Mouse (Mus musculus) forebrain, embryonic 16.5 days (tissue): Measurements from ENCODE around the gene Narfl. TPM values are rescaled to one million over a fixed set of nuclear protein-coding genes. Genes with fewer than 3 reads are reported as not detected.

Experiments
- ATAC-seq: fragments of 200-750 bp; cut with Nextera tagmentation; 2 replicates; pipeline ENCODE4 v1.8.0; 2017; ENCODE audit warnings: mild to moderate bottlenecking, moderate library complexity
- H3K27ac ChIP-seq: fragments of 300-500 bp; sonication (generic); 2 replicates; pipeline ENCODE4 v1.5.1; 2014; ENCODE audit warnings: low read length, control low read depth
- H3K27me3 ChIP-seq: fragments of 300-500 bp; sonication (generic); replicated peaks from 2 replicates; pipeline ENCODE4 v1.6.1; 2014; ENCODE audit warnings: low read length; ENCODE audit not compliant: control insufficient read depth, insufficient read depth
- H3K36me3 ChIP-seq: fragments of 300-500 bp; sonication (generic); 2 replicates; pipeline ENCODE4 v1.6.1; 2014; ENCODE audit not compliant: control insufficient read depth, insufficient read depth
- H3K4me1 ChIP-seq: fragments of 300-500 bp; sonication (generic); replicated peaks from 2 replicates; pipeline ENCODE4 v1.6.1; 2014; ENCODE audit warnings: low read length; ENCODE audit not compliant: control insufficient read depth, insufficient read depth
- H3K4me2 ChIP-seq: fragments of 300-500 bp; sonication (generic); 2 replicates; pipeline ENCODE4 v1.6.1; 2014; ENCODE audit warnings: mild to moderate bottlenecking, low read length, control low read depth
- H3K4me3 ChIP-seq: fragments of 300-500 bp; sonication (generic); replicated peaks from 2 replicates; pipeline ENCODE4 v1.5.1; 2014; ENCODE audit warnings: mild to moderate bottlenecking, low read length, control low read depth
- H3K9ac ChIP-seq: fragments of 300-500 bp; sonication (generic); replicated peaks from 2 replicates; pipeline ENCODE4 v1.6.1; 2014; ENCODE audit warnings: low read depth, low read length, control low read depth
- H3K9me3 ChIP-seq: fragments of 300-500 bp; sonication (generic); 2 replicates; pipeline ENCODE4 v1.6.1; 2016; ENCODE audit warnings: low read length; ENCODE audit not compliant: control insufficient read depth
- WGBS: fragments of 180-500 bp; shearing (Covaris S2); extraction: QIAGEN DNeasy Blood & Tissue Kit; methylation state at CpG from one replicate; pipeline ENCODE4 v1.1.7; 2014; 5-methylcytosine and 5-hydroxymethylcytosine counted together
- polyA plus RNA-seq: library from polyadenylated mRNA; unstranded; fragments of >200 nt; fragmentation: Nextera tagmentation; extraction: Ambion mirVana; gene quantifications from 2 replicates; pipeline ENCODE4 v1.2.1, GENCODE M21; 2015

Gene Narfl
- polyA plus RNA-seq, 1 experiment from 2014 or later: 34.9 TPM

DNA sequence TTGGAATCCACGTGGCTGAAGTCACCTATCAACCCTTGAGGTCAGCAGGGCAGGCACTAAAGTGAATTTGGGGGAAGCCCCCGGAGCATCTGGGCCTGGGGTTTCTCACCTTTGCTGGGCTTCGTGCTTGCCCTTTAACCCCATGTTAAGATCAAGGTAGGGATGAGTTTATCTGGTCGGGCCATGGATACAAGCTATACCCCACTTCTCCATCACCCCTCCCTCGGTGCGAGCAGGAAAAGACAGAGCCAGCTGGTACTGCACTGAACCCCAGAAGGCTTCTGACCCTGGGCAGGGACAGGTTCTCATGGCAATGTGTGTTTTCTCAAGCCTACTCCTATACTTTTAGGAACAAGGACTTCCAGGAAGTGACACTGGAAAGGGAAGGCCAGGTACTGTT is 7.8 kb downstream of the Narfl start:
- Histone ChIP-seq H3K36me3 (peaks cover 10% of the 10 kb centered on the region; the same call in 1 of the 2 replicates), H3K9ac (no peak overlapping the region), H3K27me3 (no peaks in the 10 kb centered on the region), H3K4me2 (no peak overlapping the region), H3K27ac (no peak overlapping the region), H3K4me3 (no peak overlapping the region), H3K4me1 (peaks cover 18% of the 10 kb centered on the region), H3K9me3 (no peaks in the 10 kb centered on the region)
- ATAC-seq: no peak
- WGBS: 77% methylated on average over 6 of the region's 6 CpGs

DNA sequence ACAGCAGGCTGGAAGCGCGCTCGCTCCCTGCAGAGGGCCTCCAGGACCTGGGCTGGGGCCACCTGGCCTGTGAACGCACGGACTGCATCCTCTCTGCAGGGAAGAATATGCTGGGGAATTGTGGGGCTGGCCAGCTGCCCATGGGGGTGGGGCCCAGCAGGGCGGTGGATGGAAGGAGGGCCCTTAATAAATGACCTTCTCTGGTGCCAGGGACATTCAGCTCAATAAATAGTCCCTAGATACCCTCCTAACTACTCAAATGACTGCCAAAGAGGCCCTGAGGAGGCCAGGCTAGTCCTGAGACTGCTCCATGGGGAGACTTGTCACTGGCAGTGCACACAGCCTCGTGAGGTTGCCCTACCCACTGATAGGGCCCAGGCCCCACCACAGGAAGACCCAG is 9.5 kb downstream of the Narfl start:
- Histone ChIP-seq H3K4me2 (no peak overlapping the region), H3K9ac (no peak overlapping the region), H3K27me3 (no peaks in the 10 kb centered on the region), H3K27ac (no peak overlapping the region), H3K36me3 (peaks cover 10% of the 10 kb centered on the region; the same call in 1 of the 2 replicates), H3K4me3 (no peak overlapping the region), H3K9me3 (no peaks in the 10 kb centered on the region), H3K4me1 (peaks cover 18% of the 10 kb centered on the region)
- ATAC-seq: no peak
- 70% methylated on average over 7 of the region's 7 CpGs for WGBS

DNA sequence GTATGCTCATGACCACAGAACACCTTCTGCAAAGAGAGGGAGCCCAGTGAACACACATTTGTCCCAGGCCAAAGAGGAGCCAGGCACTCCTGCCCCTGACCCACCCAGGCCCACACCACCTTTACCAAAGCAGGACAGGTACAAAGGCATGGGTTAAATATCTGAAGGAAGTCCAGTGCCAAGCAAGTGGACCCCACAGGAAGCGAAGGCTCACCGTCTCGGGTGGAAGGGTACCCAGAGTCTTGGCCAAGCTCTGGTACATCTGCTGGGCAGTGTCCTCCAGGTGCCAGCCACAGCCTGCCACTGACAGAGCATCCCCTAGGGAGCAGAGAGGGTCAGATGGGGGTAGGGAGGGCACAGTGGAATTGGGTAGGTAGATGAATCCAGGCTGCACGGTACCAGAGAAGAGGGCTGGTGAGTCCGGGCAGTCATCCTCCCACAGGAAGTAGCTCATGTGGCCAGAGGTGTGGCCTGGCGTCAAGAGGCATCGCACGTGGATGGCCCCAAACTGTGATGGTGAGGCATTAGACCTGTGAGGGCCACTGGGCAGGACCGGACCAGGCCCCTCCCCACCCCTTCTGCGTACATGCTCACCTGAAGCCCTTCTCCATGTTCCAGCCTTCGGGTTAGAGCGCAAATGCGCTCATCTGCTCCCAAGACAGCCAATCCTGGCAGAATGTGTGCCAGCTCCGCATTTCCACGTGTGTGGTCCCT is 10.4 kb downstream of the Narfl start:
- ATAC-seq: no peak
- Histone ChIP-seq H3K4me1 (peaks cover 18% of the 10 kb centered on the region), H3K9me3 (no peaks in the 10 kb centered on the region), H3K27me3 (no peaks in the 10 kb centered on the region), H3K4me2 (peak overlapping the region; percentile 84), H3K27ac (no peak overlapping the region), H3K9ac (peak overlapping the region; percentile 72), H3K4me3 (peak overlapping the region; percentile 75), H3K36me3 (peaks cover 10% of the 10 kb centered on the region; the same call in 1 of the 2 replicates)
- WGBS: 76% methylated on average over 15 of the region's 15 CpGs

DNA sequence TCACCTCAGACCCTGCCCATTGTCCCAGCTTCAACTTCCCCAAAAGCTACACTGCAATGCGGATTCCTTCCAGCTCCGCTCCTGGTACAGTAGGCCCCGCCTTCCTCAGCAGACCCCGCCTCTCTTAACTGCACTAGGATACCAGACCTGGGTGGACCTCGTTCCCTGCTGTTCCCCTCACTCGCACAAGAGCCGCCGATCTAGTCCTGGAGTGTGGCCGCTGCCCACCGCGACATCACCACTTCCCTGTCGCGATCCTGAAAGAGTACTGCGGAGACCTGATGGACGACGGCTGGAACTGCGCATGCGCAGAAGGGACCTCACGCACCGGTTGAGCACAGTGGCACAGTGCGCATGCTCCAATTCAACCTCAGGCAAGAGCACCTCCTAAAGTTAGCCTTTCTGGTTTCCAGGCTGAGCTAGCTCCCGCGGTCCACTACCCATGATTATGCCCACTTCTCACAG is 11.7 kb downstream of the Narfl start, which contains the start of gene Haghl:
Gene Haghl, minus strand, starts transcription at position 393 of the 465 bp plus-strand sequence.
- H3K4me1 ChIP-seq: peaks cover 18% of the 10 kb centered on the region
- H3K9me3 ChIP-seq: no peaks in the 10 kb centered on the region
- peak within 1 kb of the TSS; percentile 84 for H3K4me2 ChIP-seq
- peak within 1 kb of the TSS; percentile 75 for H3K4me3 ChIP-seq
- no peaks in the 10 kb centered on the region for H3K27me3 ChIP-seq
- peak within 1 kb of the TSS; percentile 86 for H3K27ac ChIP-seq
- H3K9ac ChIP-seq: peak within 1 kb of the TSS; percentile 72
- H3K36me3 ChIP-seq: peaks cover 10% of the 10 kb centered on the region; the same call in 1 of the 2 replicates
- peak; percentile 86 for ATAC-seq
- WGBS: under 1% methylated on average over 23 of the region's 23 CpGs

DNA sequence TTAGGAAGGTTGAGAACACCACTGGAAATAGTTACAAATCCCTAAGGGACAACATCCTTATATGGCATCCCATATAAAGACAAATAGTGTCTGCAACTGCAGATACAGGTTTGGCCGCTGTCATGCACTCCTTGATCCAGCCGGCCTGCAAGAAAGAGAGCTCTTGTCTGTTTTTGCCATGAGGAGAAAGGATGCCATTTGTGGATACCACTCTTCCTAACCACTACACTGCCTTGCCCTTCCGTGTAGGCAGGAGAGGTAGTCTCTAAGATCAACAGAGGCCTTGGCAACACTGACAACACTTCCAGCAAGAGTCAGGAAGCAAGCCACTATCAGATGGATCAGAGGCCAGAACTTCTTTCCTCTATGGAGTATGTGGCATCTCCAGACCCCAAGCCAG is 12.7 kb downstream of the Narfl start, which contains the start of gene Ccdc78:
Gene Ccdc78, plus strand, starts transcription at position 301 of the 400 bp plus-strand sequence.
- Histone ChIP-seq H3K27ac (peak within 1 kb of the TSS; percentile 86), H3K4me1 (peaks cover 28% of the 10 kb centered on the region), H3K36me3 (peaks cover 10% of the 10 kb centered on the region; the same call in 1 of the 2 replicates), H3K4me3 (peak within 1 kb of the TSS; percentile 75), H3K9me3 (no peaks in the 10 kb centered on the region), H3K9ac (peak within 1 kb of the TSS; percentile 72), H3K4me2 (peak within 1 kb of the TSS; percentile 84), H3K27me3 (no peaks in the 10 kb centered on the region)
- WGBS: 88% methylated on average over 3 of the region's 3 CpGs
- no peak for ATAC-seq

- Histone ChIP-seq H3K36me3 (peaks cover 7% of the 10 kb centered on the region; the same call in 1 of the 2 replicates), H3K4me1 (peaks cover 32% of the 10 kb centered on the region), H3K9me3 (no peaks in the 10 kb centered on the region), H3K9ac (no peak overlapping the region), H3K27me3 (no peaks in the 10 kb centered on the region), H3K4me2 (no peak overlapping the region), H3K4me3 (no peak overlapping the region), H3K27ac (no peak overlapping the region)
- 92% methylated on average over 9 of the region's 9 CpGs for WGBS
- no peak for ATAC-seq
Observed at GRCm38 (mm10) chr17:25786781-25787504, 13.4 kb downstream of the Narfl start.

DNA sequence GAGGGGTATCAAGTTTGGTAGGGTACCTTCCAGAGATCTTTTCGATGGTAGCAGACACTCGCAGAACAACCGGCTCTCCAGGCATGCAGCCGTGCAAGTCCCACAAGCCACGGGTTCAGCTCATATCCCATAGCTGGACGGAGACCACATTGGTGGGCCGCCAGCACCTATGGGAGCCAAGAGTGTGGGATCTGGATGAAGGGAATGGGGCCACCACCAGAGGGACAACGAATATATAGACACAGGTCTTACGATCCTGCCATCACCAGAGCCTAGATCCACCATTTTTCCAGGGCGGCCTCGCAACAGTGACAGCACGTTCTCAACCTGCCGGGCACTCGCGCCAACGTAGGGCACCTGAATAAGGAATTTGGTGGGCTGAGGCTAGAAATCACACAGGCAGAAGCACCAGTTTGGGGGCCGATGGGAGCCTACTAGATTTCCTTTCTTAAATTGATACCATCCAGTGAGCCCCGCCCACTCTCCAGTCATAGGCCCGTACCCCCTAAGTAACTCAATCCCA is 17.8 kb downstream of the Narfl start:
- Histone ChIP-seq H3K36me3 (no peaks in the 10 kb centered on the region), H3K27ac (peak overlapping the region; percentile 95), H3K27me3 (no peaks in the 10 kb centered on the region), H3K4me1 (peaks cover 40% of the 10 kb centered on the region), H3K4me3 (peak overlapping the region; percentile 80), H3K9me3 (no peaks in the 10 kb centered on the region), H3K9ac (peak overlapping the region; percentile 87), H3K4me2 (peak overlapping the region; percentile 73)
- peak; percentile 21; the same call in 1 of the 2 replicates for ATAC-seq
- 18% methylated on average over 19 of the region's 19 CpGs for WGBS

DNA sequence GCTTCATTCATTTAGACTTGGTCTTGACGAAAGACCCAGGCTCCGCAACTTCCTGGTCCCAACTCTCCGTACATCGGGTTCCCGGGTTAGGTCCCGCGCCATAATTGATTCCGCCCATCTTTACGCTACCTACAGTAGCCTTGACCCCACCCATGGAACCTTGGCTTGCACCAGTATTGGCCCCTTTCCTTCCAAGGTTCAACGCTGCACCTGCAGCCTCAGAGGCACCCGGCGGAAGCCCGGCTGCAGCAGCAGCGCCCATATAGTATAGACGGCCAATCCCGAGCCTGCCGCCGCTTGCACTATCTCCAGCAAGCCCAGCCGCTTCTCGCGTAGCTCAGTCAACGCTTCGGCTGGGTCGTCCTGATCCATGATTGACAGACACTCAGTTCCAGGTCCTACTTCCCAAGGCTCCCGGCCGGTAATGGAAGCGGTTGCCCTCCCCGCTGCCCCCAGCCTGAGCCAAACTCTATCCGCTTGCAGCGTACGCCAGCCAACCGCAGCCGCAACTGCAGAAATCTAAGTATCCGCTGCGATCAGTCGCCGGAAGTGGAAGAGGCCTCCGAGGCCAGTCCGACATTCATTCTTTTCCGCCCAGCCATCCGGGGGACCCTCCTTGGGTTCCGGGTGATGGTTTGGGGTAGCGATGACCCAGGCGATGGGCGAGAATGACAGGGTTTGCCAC is 18.4 kb downstream of the Narfl start:
- H3K27ac ChIP-seq: peak overlapping the region; percentile 95
- ATAC-seq: peak; percentile 67
- peak overlapping the region; percentile 87 for H3K9ac ChIP-seq
- no peaks in the 10 kb centered on the region for H3K9me3 ChIP-seq
- H3K27me3 ChIP-seq: no peaks in the 10 kb centered on the region; the same call in 1 of the 2 replicates
- under 1% methylated on average over 45 of the region's 45 CpGs for WGBS
- H3K4me3 ChIP-seq: peak overlapping the region; percentile 80
- H3K4me1 ChIP-seq: peaks cover 46% of the 10 kb centered on the region
- H3K36me3 ChIP-seq: no peaks in the 10 kb centered on the region
- peak overlapping the region; percentile 73 for H3K4me2 ChIP-seq
